Mouse (Mus musculus) lung, embryonic 16.5 days (tissue): ENCODE measurements around the gene Rpl31. TPM values are rescaled to one million over a fixed set of nuclear protein-coding genes. Genes with fewer than 3 reads are reported as not detected.

Experiments used
- ATAC-seq: fragments of 200-750 bp; cut with Nextera tagmentation; 2 replicates; pipeline ENCODE4 v1.8.0; 2017; ENCODE audit warnings: low read depth, mild to moderate bottlenecking, moderate library complexity
- H3K27ac ChIP-seq: fragments of 300-500 bp; sonication (generic); 2 replicates; pipeline ENCODE4 v1.5.1; 2014; ENCODE audit warnings: mild to moderate bottlenecking, control low read depth, low read length
- H3K27me3 ChIP-seq: fragments of 300-500 bp; sonication (generic); 2 replicates; pipeline ENCODE4 v1.6.1; 2014; ENCODE audit warnings: low read depth, low read length, mixed read lengths; ENCODE audit not compliant: control insufficient read depth, insufficient read depth
- H3K36me3 ChIP-seq: fragments of 300-500 bp; sonication (generic); 2 replicates; pipeline ENCODE4 v1.6.1; 2014; ENCODE audit warnings: low read length; ENCODE audit not compliant: control insufficient read depth, insufficient read depth
- H3K4me1 ChIP-seq: fragments of 300-500 bp; sonication (generic); replicated peaks from 2 replicates; pipeline ENCODE4 v1.6.1; 2014; ENCODE audit warnings: low read length, mixed read lengths; ENCODE audit not compliant: control insufficient read depth, insufficient read depth
- H3K4me2 ChIP-seq: fragments of 300-500 bp; sonication (generic); 2 replicates; pipeline ENCODE4 v1.6.1; 2014; ENCODE audit warnings: low read depth, low read length, control low read depth
- H3K4me3 ChIP-seq: fragments of 300-500 bp; sonication (generic); 2 replicates; pipeline ENCODE4 v1.5.1; 2014; ENCODE audit warnings: mild to moderate bottlenecking, low read length, control low read depth
- H3K9ac ChIP-seq: fragments of 300-500 bp; sonication (generic); 2 replicates; pipeline ENCODE4 v1.6.1; 2014; ENCODE audit warnings: low read length, control low read depth
- H3K9me3 ChIP-seq: fragments of 300-500 bp; sonication (generic); 2 replicates; pipeline ENCODE4 v1.6.1; 2016; ENCODE audit warnings: low read length; ENCODE audit not compliant: control insufficient read depth
- WGBS: fragments of 180-500 bp; shearing (Covaris S2); extraction: QIAGEN DNeasy Blood & Tissue Kit; methylation state at CpG from one replicate; pipeline ENCODE4 v1.1.7; 2014; 5-methylcytosine and 5-hydroxymethylcytosine counted together
- polyA plus RNA-seq: library from polyadenylated mRNA; unstranded; fragments of >200 nt; fragmentation: Nextera tagmentation; extraction: Ambion mirVana; gene quantifications from 2 replicates; pipeline ENCODE4 v1.2.1, GENCODE M21; 2015

Gene Rpl31
- polyA plus RNA-seq, 1 experiment from 2014 or later, result 553 TPM

GRCm38 (mm10) chr1:39336788-39337187 is 30.9 kb upstream of the Rpl31 start:
- Histone ChIP-seq H3K27me3 (no peaks in the 10 kb centered on the region), H3K27ac (no peak overlapping the region), H3K4me2 (no peak overlapping the region), H3K9me3 (no peaks in the 10 kb centered on the region), H3K4me1 (peaks cover 3% of the 10 kb centered on the region; the same call in 1 of the 2 replicates), H3K4me3 (no peak overlapping the region), H3K36me3 (no peaks in the 10 kb centered on the region), H3K9ac (no peak overlapping the region)
- no peak for ATAC-seq
- WGBS, result 67% methylated on average over 8 of the region's 8 CpGs

GRCm38 (mm10) chr1:39338831-39339230 is 28.8 kb upstream of the Rpl31 start:
- Histone ChIP-seq H3K27me3 (no peaks in the 10 kb centered on the region), H3K27ac (no peak overlapping the region), H3K36me3 (no peaks in the 10 kb centered on the region), H3K4me2 (no peak overlapping the region), H3K9me3 (no peaks in the 10 kb centered on the region), H3K9ac (no peak overlapping the region), H3K4me3 (no peak overlapping the region), H3K4me1 (peaks cover 3% of the 10 kb centered on the region; the same call in 1 of the 2 replicates)
- ATAC-seq, result no peak
- WGBS, result 65% methylated on average over 10 of the region's 10 CpGs

GRCm38 (mm10) chr1:39339455-39339854 is 28.2 kb upstream of the Rpl31 start:
- Histone ChIP-seq H3K4me1 (peaks cover 3% of the 10 kb centered on the region; the same call in 1 of the 2 replicates), H3K9me3 (no peaks in the 10 kb centered on the region)
- 31% methylated on average over 5 of the region's 5 CpGs for WGBS

GRCm38 (mm10) chr1:39340156-39340555 is 27.5 kb upstream of the Rpl31 start:
- H3K36me3 ChIP-seq, result no peaks in the 10 kb centered on the region
- no peak for ATAC-seq
- H3K4me3 ChIP-seq, result no peak overlapping the region
- H3K27me3 ChIP-seq, result no peaks in the 10 kb centered on the region
- no peak overlapping the region for H3K9ac ChIP-seq
- no peaks in the 10 kb centered on the region for H3K9me3 ChIP-seq
- peaks cover 3% of the 10 kb centered on the region; the same call in 1 of the 2 replicates for H3K4me1 ChIP-seq
- H3K4me2 ChIP-seq, result no peak overlapping the region
- no peak overlapping the region for H3K27ac ChIP-seq
- 40% methylated on average over 6 of the region's 6 CpGs for WGBS

More at GRCm38 (mm10) chr1:39339455-39339854, 28.2 kb upstream of the Rpl31 start:
- Histone ChIP-seq H3K4me3 (no peak overlapping the region), H3K9ac (no peak overlapping the region), H3K27me3 (no peaks in the 10 kb centered on the region), H3K4me2 (no peak overlapping the region), H3K36me3 (no peaks in the 10 kb centered on the region), H3K27ac (no peak overlapping the region)
- no peak for ATAC-seq

- 12% methylated on average over 8 of the region's 8 CpGs for WGBS
- H3K27ac ChIP-seq, result no peak overlapping the region
- H3K4me1 ChIP-seq, result 0 out of 2 replicates have a peak, but pooled peaks cover 3% of the 10 kb centered on the region
- peak; percentile 60 for ATAC-seq
- H3K9ac ChIP-seq, result no peak overlapping the region
- no peak overlapping the region for H3K4me2 ChIP-seq
- no peaks in the 10 kb centered on the region for H3K9me3 ChIP-seq
- H3K36me3 ChIP-seq, result no peaks in the 10 kb centered on the region
- H3K4me3 ChIP-seq, result no peak overlapping the region
- no peaks in the 10 kb centered on the region for H3K27me3 ChIP-seq
These were observed 27.0 kb upstream of the Rpl31 start for GRCm38 (mm10) chr1:39340647-39341046.

- H3K9ac ChIP-seq, result no peak overlapping the region
- no peak for ATAC-seq
- no peak overlapping the region for H3K27ac ChIP-seq
- WGBS, result 78% methylated on average over 4 of the region's 4 CpGs
- no peak overlapping the region for H3K4me3 ChIP-seq
- no peaks in the 10 kb centered on the region for H3K9me3 ChIP-seq
- H3K4me2 ChIP-seq, result no peak overlapping the region
- 0 out of 2 replicates have a peak, but pooled peaks cover 3% of the 10 kb centered on the region for H3K4me1 ChIP-seq
- no peaks in the 10 kb centered on the region for H3K27me3 ChIP-seq
- H3K36me3 ChIP-seq, result no peaks in the 10 kb centered on the region
These were observed 25.8 kb upstream of the Rpl31 start for GRCm38 (mm10) chr1:39341807-39342206.

- no peak overlapping the region for H3K27ac ChIP-seq
- no peak overlapping the region for H3K9ac ChIP-seq
- no peaks in the 10 kb centered on the region for H3K27me3 ChIP-seq
- no peaks in the 10 kb centered on the region for H3K36me3 ChIP-seq
- no peak overlapping the region for H3K4me3 ChIP-seq
- H3K4me2 ChIP-seq, result no peak overlapping the region
- no peaks in the 10 kb centered on the region for H3K9me3 ChIP-seq
- 76% methylated on average over 5 of the region's 5 CpGs for WGBS
- no peak for ATAC-seq
- 0 out of 2 replicates have a peak, but pooled peaks cover 3% of the 10 kb centered on the region for H3K4me1 ChIP-seq
These were observed 24.4 kb upstream of the Rpl31 start for GRCm38 (mm10) chr1:39343242-39343641.

GRCm38 (mm10) chr1:39344981-39345600 is 22.6 kb upstream of the Rpl31 start:
- Histone ChIP-seq H3K27ac (no peak overlapping the region), H3K4me3 (no peak overlapping the region), H3K27me3 (no peaks in the 10 kb centered on the region), H3K36me3 (no peaks in the 10 kb centered on the region), H3K9me3 (no peaks in the 10 kb centered on the region), H3K4me2 (no peak overlapping the region), H3K4me1 (no peaks in the 10 kb centered on the region), H3K9ac (no peak overlapping the region)
- 54% methylated on average over 21 of the region's 21 CpGs for WGBS
- no peak for ATAC-seq

GRCm38 (mm10) chr1:39349001-39349400 is 18.6 kb upstream of the Rpl31 start:
- Histone ChIP-seq H3K4me1 (no peaks in the 10 kb centered on the region), H3K4me3 (no peak overlapping the region), H3K9ac (no peak overlapping the region), H3K9me3 (no peaks in the 10 kb centered on the region), H3K36me3 (no peaks in the 10 kb centered on the region), H3K4me2 (no peak overlapping the region), H3K27me3 (no peaks in the 10 kb centered on the region), H3K27ac (no peak overlapping the region)
- no peak for ATAC-seq
- WGBS, result 59% methylated on average over 1 of the region's 1 CpGs
